Mouse (Mus musculus) heart, embryonic 10.5 days (tissue): ENCODE results near the gene Vrk2. TPM values are rescaled to one million over a fixed set of nuclear protein-coding genes. Genes with fewer than 3 reads are reported as not detected.

Source experiments
- DNase-seq: peaks from one replicate; pipeline ENCODE4 v3.0.0-alpha.2; 2017; ENCODE audit warnings: low spot score
- H3K27ac ChIP-seq: fragments of 300-500 bp; sonication (generic); 2 replicates; pipeline ENCODE4 v1.5.1; 2016; ENCODE audit warnings: mild to moderate bottlenecking
- H3K27me3 ChIP-seq: fragments of 300-500 bp; sonication (generic); 2 replicates; pipeline ENCODE4 v1.6.1; 2016; ENCODE audit warnings: mild to moderate bottlenecking; ENCODE audit not compliant: poor library complexity, insufficient read depth, severe bottlenecking
- H3K36me3 ChIP-seq: fragments of 300-500 bp; sonication (generic); 2 replicates; pipeline ENCODE4 v1.6.1; 2016; ENCODE audit warnings: mild to moderate bottlenecking, moderate library complexity
- H3K4me1 ChIP-seq: fragments of 300-500 bp; sonication (generic); 2 replicates; pipeline ENCODE4 v1.6.1; 2016; ENCODE audit warnings: mild to moderate bottlenecking
- H3K4me3 ChIP-seq: fragments of 300-500 bp; sonication (generic); 2 replicates; pipeline ENCODE4 v1.5.1; 2016; ENCODE audit warnings: mild to moderate bottlenecking, moderate library complexity
- H3K9me3 ChIP-seq: fragments of 300-500 bp; sonication (generic); 2 replicates; pipeline ENCODE4 v1.6.1; 2016; ENCODE audit warnings: mild to moderate bottlenecking, moderate library complexity
- WGBS: fragments of 180-500 bp; shearing (Covaris S2); methylation state at CpG from one replicate; pipeline ENCODE4 v1.1.7; 2016; 5-methylcytosine and 5-hydroxymethylcytosine counted together
- polyA plus RNA-seq: library from polyadenylated mRNA; unstranded; fragments of >200 nt; fragmentation: Nextera tagmentation; extraction: Ambion mirVana; gene quantifications from 2 replicates; pipeline ENCODE4 v1.2.1, GENCODE M21; 2016

Gene Vrk2
- 17.7 and 18.8 TPM in 2 replicates for polyA plus RNA-seq

DNA sequence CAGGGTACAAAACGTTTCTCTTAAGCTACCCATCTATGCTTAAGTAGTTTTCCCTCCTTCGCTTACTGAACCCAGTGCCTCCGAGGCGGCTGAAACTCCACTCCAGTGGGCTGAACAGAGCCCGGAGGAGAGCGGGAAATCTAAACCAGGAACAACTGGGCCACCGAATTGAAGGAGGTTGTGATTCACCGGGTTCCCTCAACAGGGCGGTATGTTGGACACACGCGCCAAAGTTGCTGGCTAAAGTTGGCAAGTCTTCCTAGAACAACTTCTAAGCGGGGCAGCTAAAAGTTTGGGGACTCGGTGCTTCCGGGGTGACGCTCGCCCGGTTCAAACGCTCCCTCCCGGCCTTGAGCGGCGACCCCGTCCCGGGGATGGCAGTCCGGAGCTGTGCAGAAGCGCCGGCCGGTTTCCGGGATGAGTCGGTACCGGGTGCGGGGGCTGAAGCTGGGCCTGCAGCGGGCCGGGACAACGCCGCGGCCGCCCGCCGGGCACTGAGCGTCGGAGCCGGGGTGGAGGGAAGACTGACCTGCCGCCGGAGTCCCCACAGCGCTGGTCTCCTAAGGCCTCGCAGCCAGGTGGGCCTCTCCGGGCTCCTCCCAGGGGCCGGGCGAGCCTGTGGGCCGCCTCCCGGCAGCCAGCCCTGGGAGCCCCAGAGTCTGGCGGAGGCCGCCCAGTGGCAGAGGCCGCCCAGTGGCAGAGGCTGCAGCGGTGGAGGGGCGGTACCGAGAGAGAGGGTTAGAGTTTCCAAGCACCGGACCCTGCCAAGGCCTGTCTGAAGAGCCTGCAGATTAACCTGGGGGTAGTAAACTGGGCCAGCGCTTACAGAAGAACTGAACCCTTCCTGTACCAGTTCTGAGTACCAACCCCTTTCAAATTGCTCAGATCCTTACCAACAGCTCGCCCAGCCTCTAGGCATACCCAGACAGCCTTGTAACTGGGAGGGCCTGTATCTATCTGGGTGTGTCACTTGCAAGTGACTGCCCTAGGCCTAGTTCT is at the start of gene Vrk2, which contains the start of gene Gm6899:
TSS of gene Vrk2 (minus strand) at position 939 of the 999 bp plus-strand sequence.
TSS of gene Gm6899 (plus strand) at position 181 of the 999 bp plus-strand sequence.
- H3K9me3 ChIP-seq: no peaks in the 10 kb centered on the region
- H3K4me1 ChIP-seq: peaks cover 6% of the 10 kb centered on the region
- no peaks in the 10 kb centered on the region for H3K36me3 ChIP-seq
- H3K27me3 ChIP-seq: no peaks in the 10 kb centered on the region
- WGBS: under 1% methylated on average over 54 of the region's 60 CpGs
- peak; percentile 94 for DNase-seq
- H3K4me3 ChIP-seq: peak within 1 kb of the TSS; percentile 88
- peak within 1 kb of the TSS; percentile 95 for H3K27ac ChIP-seq

- no peak for DNase-seq
- Histone ChIP-seq H3K4me1 (no peaks in the 10 kb centered on the region), H3K9me3 (no peaks in the 10 kb centered on the region), H3K27ac (no peak overlapping the region), H3K27me3 (no peaks in the 10 kb centered on the region), H3K4me3 (no peak overlapping the region), H3K36me3 (no peaks in the 10 kb centered on the region)
- 97% methylated on average over 1 of the region's 1 CpGs for WGBS
Measured at GRCm38 (mm10) chr11:26642141-26642540, 48.3 kb upstream of the Vrk2 start.

GRCm38 (mm10) chr11:26640314-26640785 is 46.6 kb upstream of the Vrk2 start:
- WGBS: 69% methylated on average over 8 of the region's 8 CpGs
- H3K27ac ChIP-seq: no peak overlapping the region
- no peak for DNase-seq
- H3K36me3 ChIP-seq: no peaks in the 10 kb centered on the region
- H3K9me3 ChIP-seq: no peaks in the 10 kb centered on the region
- no peak overlapping the region for H3K4me3 ChIP-seq
- H3K27me3 ChIP-seq: no peaks in the 10 kb centered on the region
- no peaks in the 10 kb centered on the region for H3K4me1 ChIP-seq

- Histone ChIP-seq H3K4me1 (no peaks in the 10 kb centered on the region), H3K9me3 (no peaks in the 10 kb centered on the region), H3K27me3 (no peaks in the 10 kb centered on the region), H3K4me3 (no peak overlapping the region), H3K27ac (no peak overlapping the region), H3K36me3 (no peaks in the 10 kb centered on the region)
- no peak for DNase-seq
- 78% methylated on average over 1 of the region's 1 CpGs for WGBS
Measured at GRCm38 (mm10) chr11:26636239-26636638, 42.4 kb upstream of the Vrk2 start.

DNA sequence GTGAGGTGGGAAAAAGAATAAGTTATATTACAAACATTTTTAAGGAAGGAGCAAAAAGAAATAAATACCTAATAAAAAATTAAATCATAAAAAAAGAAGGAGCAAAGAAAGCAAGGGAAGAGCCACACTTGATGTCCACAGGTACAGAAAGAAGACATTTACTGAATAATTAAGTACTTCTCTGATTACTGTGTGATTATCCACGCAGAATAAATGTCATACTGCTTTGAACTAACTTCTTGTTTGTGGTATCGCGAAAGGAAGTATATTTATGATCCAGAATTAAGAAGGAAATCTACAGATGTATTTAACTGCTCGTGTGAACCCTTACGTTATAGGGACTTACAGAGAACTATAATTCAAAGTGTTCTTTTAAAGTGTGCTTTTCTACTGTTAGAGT is 28.9 kb upstream of the Vrk2 start:
- H3K27me3 ChIP-seq: no peaks in the 10 kb centered on the region
- no peaks in the 10 kb centered on the region for H3K36me3 ChIP-seq
- no peak for DNase-seq
- 80% methylated on average over 5 of the region's 5 CpGs for WGBS
- H3K9me3 ChIP-seq: no peaks in the 10 kb centered on the region
- no peaks in the 10 kb centered on the region for H3K4me1 ChIP-seq
- H3K27ac ChIP-seq: no peak overlapping the region
- H3K4me3 ChIP-seq: no peak overlapping the region

DNA sequence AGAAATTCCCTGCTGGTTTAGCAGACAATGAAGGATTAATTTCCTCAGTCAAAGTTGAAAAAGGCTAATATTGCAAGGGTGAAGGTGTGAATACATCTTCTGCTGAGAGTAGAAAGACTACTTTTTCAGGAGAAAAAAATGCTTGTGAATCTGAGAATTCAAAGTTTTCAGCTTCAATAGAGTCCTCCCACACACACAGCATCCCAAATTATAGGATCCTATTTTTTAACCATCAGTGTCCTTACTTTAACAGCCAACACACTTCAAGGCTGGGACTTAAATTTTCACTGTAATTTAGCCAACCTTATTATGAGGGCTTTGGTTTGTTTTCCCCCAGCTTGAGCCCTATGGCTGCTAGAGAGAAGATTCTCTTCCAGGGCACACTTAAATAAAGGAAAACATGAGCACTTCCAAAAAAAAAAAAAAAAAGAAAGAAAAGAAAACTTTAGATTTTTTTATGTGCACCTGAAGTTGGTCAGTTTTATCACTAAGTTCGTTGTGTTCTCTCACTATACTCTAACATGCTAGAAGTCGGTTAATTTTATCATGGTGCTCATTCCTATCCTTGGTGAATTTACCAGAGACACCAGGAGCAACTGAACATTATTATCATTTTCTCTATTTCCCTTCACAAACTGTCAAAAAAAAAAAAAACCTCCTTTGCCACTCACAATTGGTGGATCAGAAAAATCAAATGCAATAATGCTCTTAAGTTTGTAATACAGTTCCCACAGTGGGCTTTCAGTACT is 24.9 kb upstream of the Vrk2 start:
- DNase-seq: no peak
- Histone ChIP-seq H3K4me3 (no peak overlapping the region), H3K4me1 (no peaks in the 10 kb centered on the region), H3K27me3 (no peaks in the 10 kb centered on the region), H3K27ac (no peak overlapping the region), H3K9me3 (no peaks in the 10 kb centered on the region), H3K36me3 (no peaks in the 10 kb centered on the region)
- WGBS: 76% methylated on average over 2 of the region's 2 CpGs

GRCm38 (mm10) chr11:26608795-26609194 is 15.0 kb upstream of the Vrk2 start:
- Histone ChIP-seq H3K4me1 (no peaks in the 10 kb centered on the region), H3K36me3 (no peaks in the 10 kb centered on the region), H3K9me3 (no peaks in the 10 kb centered on the region), H3K4me3 (no peak overlapping the region), H3K27me3 (no peaks in the 10 kb centered on the region), H3K27ac (no peak overlapping the region)
- WGBS: 75% methylated on average over 10 of the region's 10 CpGs
- DNase-seq: no peak

GRCm38 (mm10) chr11:26604061-26604655 is 10.4 kb upstream of the Vrk2 start:
- no peaks in the 10 kb centered on the region for H3K36me3 ChIP-seq
- no peaks in the 10 kb centered on the region for H3K9me3 ChIP-seq
- H3K4me1 ChIP-seq: no peaks in the 10 kb centered on the region
- no peaks in the 10 kb centered on the region for H3K27me3 ChIP-seq
- H3K27ac ChIP-seq: no peak overlapping the region
- no peak overlapping the region for H3K4me3 ChIP-seq
- no peak for DNase-seq
- 92% methylated on average over 1 of the region's 1 CpGs for WGBS

GRCm38 (mm10) chr11:26601571-26602175 is 7.9 kb upstream of the Vrk2 start:
- H3K4me1 ChIP-seq: no peaks in the 10 kb centered on the region
- H3K27ac ChIP-seq: no peak overlapping the region
- no peaks in the 10 kb centered on the region for H3K9me3 ChIP-seq
- no peak overlapping the region for H3K4me3 ChIP-seq
- 74% methylated on average over 2 of the region's 2 CpGs for WGBS
- no peak for DNase-seq
- no peaks in the 10 kb centered on the region for H3K27me3 ChIP-seq
- no peaks in the 10 kb centered on the region for H3K36me3 ChIP-seq

DNA sequence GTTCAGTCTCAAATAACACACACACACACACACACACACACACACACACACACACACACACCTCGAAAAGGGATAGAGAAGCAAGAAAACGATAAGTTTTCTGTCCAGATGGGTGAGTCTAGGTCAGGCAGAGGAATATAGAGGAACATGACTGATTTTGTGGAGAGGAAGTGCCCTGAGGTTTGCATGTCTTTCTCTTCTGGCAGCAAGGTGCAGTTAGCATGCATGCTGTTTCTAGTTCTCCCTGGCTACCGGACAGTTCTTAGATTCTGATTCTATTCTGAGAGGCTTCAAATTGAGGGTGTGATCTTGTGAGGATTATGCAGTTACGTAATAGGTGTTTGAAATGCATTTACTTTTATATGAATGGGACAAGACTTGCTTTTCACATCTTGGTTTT is 6.9 kb upstream of the Vrk2 start:
- H3K36me3 ChIP-seq: no peaks in the 10 kb centered on the region
- H3K9me3 ChIP-seq: no peaks in the 10 kb centered on the region
- no peaks in the 10 kb centered on the region for H3K27me3 ChIP-seq
- no peaks in the 10 kb centered on the region for H3K4me1 ChIP-seq
- WGBS: 82% methylated on average over 4 of the region's 4 CpGs
- DNase-seq: no peak
- no peak overlapping the region for H3K27ac ChIP-seq
- no peak overlapping the region for H3K4me3 ChIP-seq

- Histone ChIP-seq H3K36me3 (no peaks in the 10 kb centered on the region), H3K27ac (no peak overlapping the region), H3K4me3 (no peak overlapping the region), H3K27me3 (no peaks in the 10 kb centered on the region), H3K9me3 (no peaks in the 10 kb centered on the region), H3K4me1 (no peaks in the 10 kb centered on the region)
- 50% methylated on average over 1 of the region's 1 CpGs for WGBS
- no peak for DNase-seq
Measured at GRCm38 (mm10) chr11:26598876-26599275, 5.1 kb upstream of the Vrk2 start.

- DNase-seq: no peak
- H3K27me3 ChIP-seq: no peaks in the 10 kb centered on the region
- no peak overlapping the region for H3K27ac ChIP-seq
- H3K36me3 ChIP-seq: no peaks in the 10 kb centered on the region
- WGBS: 83% methylated on average over 6 of the region's 6 CpGs
- peaks cover under 1% of the 10 kb centered on the region for H3K4me1 ChIP-seq
- H3K4me3 ChIP-seq: no peak overlapping the region
- no peaks in the 10 kb centered on the region for H3K9me3 ChIP-seq
Measured at GRCm38 (mm10) chr11:26597761-26598160, 4.0 kb upstream of the Vrk2 start.
